Mouse (Mus musculus) urinary bladder, postnatal 36 days (tissue): Measurements from ENCODE around the gene Iffo1.
A peak's percentile ranks its signal among the peaks of the same experiment; 100 is the strongest.

Experiments
- DNase-seq, 2 experiments: peaks; one replicate each; pipeline ENCODE4 v3.0.0; 2022; ENCODE audit warnings: low spot score in 2 of 2, mixed read lengths in 1 of 2

The Iffo1 gene

GRCm38 (mm10) chr6:125145001-125145400 is at the start of gene Iffo1:
Gene Iffo1 (plus strand): TSS chr6:125145241.
- DNase-seq = peak; percentile 64 to 86

DNA sequence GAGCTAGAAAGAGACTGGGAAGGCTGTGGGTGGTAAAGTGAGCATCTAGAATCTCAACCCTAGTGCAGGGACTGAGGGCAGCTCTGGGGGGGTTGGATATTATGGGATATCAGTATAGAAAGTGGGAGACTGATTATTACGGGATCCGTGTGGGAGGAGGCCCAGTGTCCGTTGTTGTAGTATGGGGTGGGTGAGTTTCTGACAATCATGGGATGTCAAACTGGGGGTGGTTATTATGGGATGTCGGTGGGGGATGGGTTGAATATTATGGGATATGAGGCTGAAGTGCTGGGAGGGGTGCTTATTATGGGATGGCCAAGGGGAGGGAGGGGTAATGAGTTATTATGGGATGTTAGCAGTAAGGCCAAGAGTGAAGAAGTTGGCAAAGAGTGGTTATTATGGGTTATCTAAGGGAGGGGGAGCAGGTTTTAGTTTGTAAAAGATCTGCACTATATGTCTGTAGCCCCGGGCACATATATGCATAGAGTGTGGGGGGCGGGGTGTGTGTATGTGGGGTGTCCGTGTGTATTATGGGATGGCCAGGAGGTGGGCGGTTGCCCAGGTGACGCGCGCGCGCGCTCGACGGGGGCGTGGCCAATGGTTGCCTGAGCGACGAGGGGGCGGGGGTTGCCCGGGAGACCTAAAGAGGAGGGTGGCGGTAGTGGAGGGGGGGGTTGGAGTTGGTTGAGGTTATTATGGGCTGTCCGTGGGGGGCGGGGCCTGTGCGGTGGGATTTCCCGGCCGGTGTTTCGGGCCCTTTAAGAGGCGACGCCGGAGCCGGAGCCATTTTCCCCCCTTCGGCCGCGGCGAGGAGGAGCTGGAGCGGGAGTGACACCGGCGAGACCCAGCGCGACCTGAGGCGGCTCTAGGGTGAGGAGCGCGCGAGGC is 49.4 kb upstream of the Iffo1 start, which contains the start of gene Chd4:
Chd4 (plus strand) TSS at position 591 of the 888 bp plus-strand sequence.
- DNase-seq = peak; percentile 86 to 92

GRCm38 (mm10) chr6:125096279-125096596 is 48.8 kb upstream of the Iffo1 start:
- DNase-seq = no peak

DNA sequence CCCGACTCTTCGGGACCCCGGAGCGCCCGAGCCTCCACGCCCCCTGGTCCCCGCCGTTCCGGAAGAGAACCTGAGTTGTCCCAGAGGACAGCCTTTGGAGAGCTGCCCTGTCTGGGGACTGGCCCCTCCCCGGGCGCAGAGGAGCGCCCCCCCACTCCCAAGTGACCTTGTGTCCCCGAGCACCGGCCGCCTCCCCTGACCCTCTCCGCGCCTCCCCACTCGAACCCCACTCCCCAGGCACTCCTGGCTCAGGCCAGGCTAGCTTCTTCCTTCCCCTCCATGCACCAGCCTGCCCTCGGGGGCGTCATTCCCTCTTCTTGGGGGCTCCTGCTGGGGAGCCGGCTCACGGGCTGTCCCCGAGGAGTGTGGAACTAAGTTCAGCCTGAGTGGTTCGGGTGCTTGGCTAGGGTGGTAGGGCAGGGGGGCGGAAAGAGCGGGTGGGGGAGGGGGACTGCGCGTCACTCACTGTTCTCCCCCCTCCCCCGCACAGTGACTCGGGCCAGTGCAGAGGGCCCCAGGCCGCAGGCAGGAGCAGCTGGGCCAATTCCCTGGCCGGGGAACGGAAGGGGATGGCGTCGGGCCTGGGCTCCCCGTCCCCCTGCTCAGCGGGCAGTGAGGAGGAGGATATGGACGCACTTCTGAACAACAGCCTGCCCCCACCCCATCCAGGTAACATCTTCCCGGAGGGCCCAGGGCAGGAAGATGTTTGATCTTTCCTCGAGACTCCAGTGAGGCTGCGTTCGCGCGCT is 48.3 kb upstream of the Iffo1 start:
- DNase-seq = peak; percentile 35 to 57

DNA sequence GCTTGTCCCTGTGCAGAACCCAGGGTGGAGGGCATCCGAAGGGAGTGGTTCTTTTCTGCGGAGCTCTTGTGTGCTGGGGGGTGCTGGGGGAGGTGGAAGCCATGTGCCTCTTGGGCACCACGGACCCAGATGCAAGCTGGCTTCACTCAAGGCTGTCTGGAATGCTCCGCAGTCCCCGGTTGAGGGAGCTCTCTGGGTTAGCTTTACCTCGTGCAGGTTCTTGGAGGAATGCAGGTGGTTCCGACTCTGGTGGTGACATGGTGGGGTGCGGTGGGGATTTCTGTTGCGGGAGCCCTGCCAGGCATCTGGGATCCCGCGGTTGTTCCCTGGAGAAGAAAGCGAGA is 47.7 kb upstream of the Iffo1 start:
- DNase-seq = no peak

DNA sequence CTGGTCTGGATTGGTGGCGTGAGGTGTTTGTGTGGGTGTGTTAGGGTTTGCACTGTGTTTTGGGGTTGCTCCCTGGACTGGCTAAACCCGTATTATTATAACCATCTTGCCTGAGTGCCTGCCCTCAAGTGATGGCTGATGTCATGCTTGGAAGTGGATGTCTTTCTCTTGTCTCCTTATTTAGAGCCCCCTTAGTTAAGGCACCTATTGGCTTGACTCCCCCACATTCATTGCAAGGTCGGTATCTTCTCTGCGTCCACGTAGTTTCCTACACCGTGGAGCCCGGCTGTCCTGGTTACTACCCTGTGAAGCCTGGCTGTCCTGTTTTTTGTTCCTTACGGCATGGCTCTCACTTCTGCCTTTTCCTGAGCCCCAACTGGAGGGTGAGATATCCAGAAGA is 47.1 kb upstream of the Iffo1 start:
- no peak for DNase-seq

- DNase-seq = no peak
Measured at GRCm38 (mm10) chr6:125098513-125098912, 46.5 kb upstream of the Iffo1 start.

- DNase-seq = peak; percentile 25 to 44
Measured at GRCm38 (mm10) chr6:125099421-125099971, 45.5 kb upstream of the Iffo1 start.

- no peak for DNase-seq
Measured at GRCm38 (mm10) chr6:125101444-125101843, 43.6 kb upstream of the Iffo1 start.

DNA sequence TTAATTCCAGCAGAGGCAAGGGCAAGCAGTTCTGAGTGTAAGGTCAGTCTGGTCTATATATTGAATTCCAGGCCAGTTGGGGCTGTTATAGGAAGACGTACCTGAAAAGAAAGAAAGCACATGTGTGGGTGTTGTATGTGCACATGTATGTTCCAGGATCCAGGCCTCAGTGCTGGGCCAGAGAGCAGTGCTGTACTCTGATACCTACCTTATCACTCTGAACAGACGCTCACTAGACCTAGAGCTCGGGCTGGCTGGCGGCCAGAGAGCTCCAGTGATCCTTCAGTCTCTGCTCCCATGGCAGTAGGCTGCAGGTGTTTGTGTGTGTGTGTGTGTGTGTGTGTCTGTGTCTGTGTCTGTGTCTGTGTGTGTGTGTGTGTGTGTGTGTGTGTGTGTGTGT is 40.8 kb upstream of the Iffo1 start:
- DNase-seq = no peak

- no peak for DNase-seq
Measured at GRCm38 (mm10) chr6:125107705-125108104, 37.3 kb upstream of the Iffo1 start.

GRCm38 (mm10) chr6:125109371-125109770 is 35.7 kb upstream of the Iffo1 start:
- DNase-seq = no peak

- no peak for DNase-seq
Measured at GRCm38 (mm10) chr6:125110927-125111326, 34.1 kb upstream of the Iffo1 start.

DNA sequence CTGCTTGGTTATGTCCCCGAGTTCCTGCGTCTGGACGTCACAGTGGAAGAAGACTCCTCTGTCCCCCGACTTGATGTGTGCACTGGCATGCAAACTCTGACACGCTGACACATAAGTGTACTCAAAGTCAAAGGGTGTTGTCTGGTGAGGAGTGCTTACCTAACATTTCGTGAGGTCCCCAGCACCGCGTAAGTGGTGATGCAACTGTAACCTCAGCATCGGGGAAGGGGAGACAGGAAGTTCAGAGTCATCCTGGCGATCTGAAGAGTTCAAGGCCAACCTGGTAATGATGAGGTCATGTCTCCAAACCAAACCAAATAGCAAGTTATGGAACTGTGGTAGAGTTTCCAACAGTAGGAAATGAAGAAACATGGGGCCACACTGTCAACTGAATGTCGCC is 32.5 kb upstream of the Iffo1 start:
- DNase-seq = no peak

DNA sequence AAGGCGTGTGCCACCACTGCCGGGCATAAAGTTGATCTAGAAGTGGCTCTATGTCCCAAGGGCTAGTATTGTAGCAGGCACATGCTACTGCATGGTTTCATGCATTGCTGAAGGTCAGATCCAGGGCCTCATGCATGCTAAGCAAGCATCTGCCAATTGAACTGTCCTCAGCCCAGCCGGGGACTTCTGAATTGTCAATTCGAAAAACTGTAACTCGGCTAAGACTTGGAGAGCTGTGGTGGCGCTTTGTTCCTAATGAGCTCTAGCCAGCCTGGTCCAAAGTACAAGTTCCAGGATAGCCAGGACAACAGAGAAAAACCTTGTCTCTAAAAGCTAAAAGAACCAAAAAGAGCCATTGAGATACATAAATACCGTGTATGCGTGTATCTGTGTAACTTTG is 25.7 kb upstream of the Iffo1 start:
- DNase-seq = no peak

GRCm38 (mm10) chr6:125128724-125129123 is 16.3 kb upstream of the Iffo1 start:
- no peak for DNase-seq

DNA sequence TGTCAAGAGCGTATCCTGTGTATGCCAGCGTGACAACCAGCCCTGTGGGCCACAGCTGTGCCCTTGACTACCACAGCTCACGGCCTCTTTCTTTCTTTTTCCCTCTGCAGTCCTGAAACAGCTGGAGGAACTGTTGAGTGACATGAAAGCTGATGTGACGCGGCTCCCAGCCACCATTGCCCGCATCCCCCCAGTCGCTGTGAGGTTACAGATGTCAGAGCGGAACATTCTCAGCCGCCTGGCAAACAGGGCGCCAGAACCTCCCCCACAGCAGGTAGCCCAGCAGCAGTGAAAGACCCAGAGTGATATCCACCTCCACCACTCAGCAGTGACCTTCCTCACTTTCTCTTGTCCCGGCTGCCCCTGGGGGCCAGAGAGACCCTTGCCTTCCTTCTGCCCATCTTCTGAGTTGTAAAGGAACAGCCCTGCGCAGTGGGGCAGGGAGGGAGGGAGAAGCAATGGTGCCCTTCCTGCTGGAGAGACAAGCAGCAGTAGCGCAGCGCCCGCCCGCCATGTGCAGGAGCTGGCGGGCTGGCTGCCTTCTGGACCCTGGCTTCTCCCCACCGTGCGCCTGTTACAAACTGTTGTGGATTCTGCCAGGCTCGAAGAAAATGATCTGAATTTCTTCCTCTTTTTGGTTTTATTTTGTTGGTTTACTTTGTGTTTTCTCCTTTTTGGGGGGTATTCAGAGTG is 15.2 kb upstream of the Iffo1 start:
- DNase-seq = no peak

- DNase-seq = peak; percentile 71 to 87
Measured at GRCm38 (mm10) chr6:125131302-125132156, 13.5 kb upstream of the Iffo1 start, which contains the start of gene Nop2. Gene Nop2 (plus strand): TSS chr6:125131909.

DNA sequence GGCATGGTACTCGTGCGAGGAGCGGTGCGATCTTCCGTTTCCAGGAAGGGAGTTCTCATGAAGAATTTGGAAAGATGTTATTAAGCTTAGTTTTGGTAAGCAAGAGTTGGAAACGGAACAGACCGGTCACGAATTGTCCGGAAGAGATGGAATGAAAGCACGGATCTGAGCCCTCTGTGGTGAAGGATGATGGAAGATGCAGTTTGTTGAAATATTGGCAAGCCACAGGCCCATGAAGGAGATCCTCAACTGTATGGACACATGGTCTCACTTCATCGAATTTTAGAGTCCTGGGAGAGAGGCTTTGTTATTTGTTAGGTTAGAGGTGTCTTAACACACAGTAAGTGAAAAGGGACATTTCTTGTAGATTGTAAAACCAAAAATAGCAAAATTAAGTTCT is 12.6 kb upstream of the Iffo1 start:
- DNase-seq = no peak

DNA sequence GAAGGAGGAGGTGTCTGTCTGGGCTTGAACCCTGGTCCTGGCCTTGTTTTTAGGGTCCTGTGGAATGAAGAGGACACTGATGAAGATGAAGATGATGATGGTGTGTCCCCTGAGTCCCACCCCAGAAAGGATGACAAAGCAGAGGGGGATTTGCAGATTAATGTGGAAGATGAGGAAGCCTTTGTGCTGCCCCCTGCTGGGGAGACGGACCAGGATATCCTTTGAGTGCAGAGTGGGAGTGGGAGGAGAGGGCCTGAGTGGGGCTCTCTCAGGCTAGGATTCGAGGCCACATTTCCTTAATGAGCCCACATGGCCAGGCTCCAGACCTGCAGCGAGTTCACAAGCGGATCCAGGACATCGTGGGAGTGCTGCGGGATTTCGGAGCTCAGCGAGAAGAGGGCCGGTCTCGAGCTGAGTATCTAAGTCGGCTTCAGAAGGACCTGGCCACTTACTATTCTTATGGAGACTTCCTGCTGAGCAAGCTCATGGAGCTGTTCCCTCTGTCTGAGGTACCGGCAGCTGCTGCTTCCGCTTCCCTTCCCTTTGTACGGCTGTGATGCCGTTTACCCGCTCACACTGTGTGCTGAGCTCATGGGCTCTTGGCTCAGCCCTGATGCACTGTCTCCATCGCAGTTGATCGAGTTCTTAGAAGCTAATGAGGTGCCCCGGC is 7.9 kb upstream of the Iffo1 start:
- no peak for DNase-seq

GRCm38 (mm10) chr6:125139747-125140146 is 5.3 kb upstream of the Iffo1 start:
- no peak for DNase-seq
